Mouse (Mus musculus): ENCODE measurements around the gene Mterf4. TPM values are rescaled to one million over a fixed set of nuclear protein-coding genes. Genes with fewer than 3 reads are reported as not detected.

Mterf4 gene
- total RNA-seq, 2 experiments from 2014 or later: 20.6 to 23.4 TPM

DNA sequence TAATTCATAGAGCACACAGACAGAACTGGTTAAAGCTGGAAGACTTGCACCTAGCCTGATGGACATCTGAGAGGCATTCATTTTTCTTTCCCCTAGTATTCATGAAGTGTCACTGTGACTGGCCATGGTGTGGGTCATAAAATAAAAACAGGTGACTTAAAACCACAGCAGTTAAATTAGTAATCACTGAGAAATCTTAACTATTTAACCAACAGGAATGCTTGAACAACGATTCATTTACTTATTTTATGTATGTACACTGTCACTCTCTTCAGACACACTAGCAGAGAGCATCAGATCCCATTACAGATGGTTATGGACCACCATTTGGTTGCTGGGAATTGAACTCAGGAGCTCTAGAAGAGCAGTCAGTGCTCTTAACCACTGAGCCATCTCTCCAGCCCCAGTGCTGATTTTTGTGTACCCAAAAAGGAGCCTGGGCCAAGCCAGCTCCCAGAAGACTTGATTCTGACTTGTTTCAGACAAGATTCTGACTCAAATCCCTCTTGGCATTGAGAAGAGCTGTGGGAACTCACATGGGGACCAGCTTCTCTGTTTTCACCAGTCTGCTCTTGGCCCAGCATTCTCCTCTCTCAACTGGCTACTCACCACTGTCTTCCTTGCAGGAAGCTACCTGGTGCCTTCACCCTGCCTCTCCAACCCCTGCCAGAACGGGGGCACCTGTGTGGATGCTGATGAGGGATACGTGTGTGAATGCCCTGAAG, 35.0 kb downstream of the Mterf4 start:
- no peak for DNase-seq (ENCODE audit: low spot score in 2 of 2)

DNA sequence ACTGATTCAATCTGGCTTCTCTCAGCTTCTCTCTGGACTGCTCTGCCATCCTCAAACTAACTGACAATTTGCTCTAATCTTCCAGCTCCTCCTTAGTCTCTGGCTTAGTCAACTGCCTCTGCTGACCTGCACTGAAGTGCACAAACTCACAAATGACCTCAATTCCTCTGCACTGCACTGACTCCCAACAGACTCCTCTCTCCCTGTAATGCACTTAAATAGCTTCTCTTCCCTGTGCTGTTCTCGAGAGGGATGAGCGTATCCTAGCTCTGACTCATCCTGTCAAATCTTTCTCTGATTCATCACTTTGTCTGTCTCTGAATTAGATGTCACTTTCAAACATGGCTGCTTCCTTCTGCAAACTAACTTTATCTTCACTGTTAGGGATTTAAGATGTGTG, 37.5 kb downstream of the Mterf4 start:
- DNase-seq (ENCODE audit: low spot score in 2 of 2): no peak

GRCm38 (mm10) chr1:93267207-93267606, 38.5 kb downstream of the Mterf4 start:
- no peak for DNase-seq (ENCODE audit: low spot score in 2 of 2)

DNA sequence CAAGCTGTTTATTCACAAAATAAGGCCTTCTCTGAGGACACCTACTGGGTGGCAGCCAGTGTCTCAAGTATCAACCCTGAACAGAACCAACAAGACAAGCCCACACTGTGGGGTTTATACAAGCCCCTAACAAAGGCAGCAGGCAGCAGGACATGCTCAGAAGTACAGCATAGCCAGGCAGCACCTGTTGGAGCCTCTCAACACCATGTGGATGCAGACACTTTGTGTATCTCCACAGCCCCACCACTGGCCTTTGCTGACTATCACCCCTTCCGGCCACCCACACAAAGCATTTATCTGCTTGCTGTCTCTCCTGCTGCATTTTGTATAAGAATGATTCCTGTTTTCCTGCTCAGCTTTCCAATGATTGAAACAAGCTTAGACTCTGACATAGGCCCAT, 48.2 kb downstream of the Mterf4 start:
- no peak for DNase-seq (ENCODE audit: low spot score in 2 of 2)

DNA sequence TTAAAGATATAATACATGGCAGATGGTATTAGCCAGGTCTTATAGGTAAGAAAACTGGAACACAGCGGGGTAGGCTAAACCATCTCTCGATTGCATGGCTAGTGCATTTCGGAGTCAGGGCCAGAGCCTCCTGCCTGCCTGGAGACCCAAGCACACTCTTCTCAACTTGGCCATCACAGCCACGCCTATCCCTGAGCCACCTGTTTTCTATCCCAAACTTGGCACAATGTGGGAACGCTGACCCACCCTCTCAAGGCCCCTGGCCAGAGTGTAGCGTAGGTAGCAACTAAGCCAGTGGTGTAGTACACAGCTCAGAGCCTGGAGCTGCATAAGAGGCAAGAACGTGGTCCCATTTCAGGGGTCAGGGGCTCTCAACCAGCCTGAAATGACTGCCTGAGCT, 50.0 kb downstream of the Mterf4 start:
- DNase-seq (ENCODE audit: low spot score in 2 of 2): no peak

DNA sequence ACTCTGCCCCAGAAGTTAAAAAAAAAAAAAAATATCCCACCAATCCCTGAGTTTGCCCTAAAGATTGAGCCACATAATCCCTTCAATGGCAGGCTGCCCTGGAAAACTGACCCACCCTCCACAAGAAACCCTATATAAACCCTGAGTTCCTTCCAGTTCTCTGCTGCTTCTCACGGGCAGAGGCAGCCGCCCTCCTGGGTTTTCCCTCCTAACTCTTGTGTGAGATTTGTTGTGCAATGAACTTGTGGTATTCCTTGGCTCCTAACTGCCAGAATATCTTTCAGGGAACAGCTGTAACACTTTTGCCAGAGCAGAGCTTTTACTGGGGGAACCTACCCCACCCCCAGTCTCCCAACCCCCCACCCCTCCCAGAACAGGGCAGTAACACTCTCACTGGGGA, 53.1 kb downstream of the Mterf4 start:
- DNase-seq (ENCODE audit: low spot score in 2 of 2): no peak

Small RNAs within 50 kb of the gene (microRNA-seq; reads per million reads assigned to microRNA genes)
- 0 reads per million in 2 experiments for gene Mir6345
- gene Mir6901: 0 to 0.28 reads per million in 2 experiments
- 0 reads per million in 2 experiments for gene Mir6902

Other genes with a start within 250 kb of the Mterf4 start
- 100 to 1,000 TPM; 709 to 747 TPM for gene Kif1a, start 204.0 kb downstream of the Mterf4 start, total RNA-seq (2021)
- not detected for gene Agxt, start 170.7 kb downstream of the Mterf4 start, total RNA-seq (2021)
- not detected for gene 2310007B03Rik, start 145.0 kb downstream of the Mterf4 start, total RNA-seq (2021)
- gene Crocc2, start 137.2 kb downstream of the Mterf4 start, total RNA-seq (2021): 1 to 10 TPM in 1 of 2 experiments, under 1 TPM in 1; 0.31 to 1.0 TPM
- gene Sned1, start 70.1 kb downstream of the Mterf4 start, total RNA-seq (2021): 1 to 10 TPM; 5.7 to 8.5 TPM
- 10 to 100 TPM; 57.5 to 64.3 TPM for gene Ppp1r7, start 36.9 kb upstream of the Mterf4 start, total RNA-seq (2021)
- 1 to 10 TPM; 5.2 to 6.7 TPM for gene Pask, start 37.6 kb upstream of the Mterf4 start, total RNA-seq (2021)
- under 1 TPM; 0.10 to 0.37 TPM for gene Ano7, start 68.0 kb upstream of the Mterf4 start, total RNA-seq (2021)
- 100 to 1,000 TPM; 146 to 155 TPM for gene Hdlbp, start 172.9 kb upstream of the Mterf4 start, total RNA-seq (2021)
- gene Farp2, start 206.2 kb upstream of the Mterf4 start, total RNA-seq (2021): 10 to 100 TPM; 14.3 to 14.6 TPM